Mouse (Mus musculus): ENCODE data around the gene Slc26a5.
A peak's percentile ranks its signal among the peaks of the same experiment; 100 is the strongest.

Gene Slc26a5

GRCm38 (mm10) chr5:21865346-21866107, at the start of gene Slc26a5:
Slc26a5 (minus strand) TSS chr5:21865604.
- peak; percentile 49 for DNase-seq (ENCODE audit: low spot score)

- DNase-seq (ENCODE audit: low spot score), result no peak
Measured at GRCm38 (mm10) chr5:21914776-21915175, 49.4 kb upstream of the Slc26a5 start.

GRCm38 (mm10) chr5:21912835-21913530, 47.6 kb upstream of the Slc26a5 start:
- no peak for DNase-seq (ENCODE audit: low spot score)

GRCm38 (mm10) chr5:21910726-21911125, 45.3 kb upstream of the Slc26a5 start:
- DNase-seq (ENCODE audit: low spot score), result no peak

- no peak for DNase-seq (ENCODE audit: low spot score)
Measured at GRCm38 (mm10) chr5:21909713-21910112, 44.3 kb upstream of the Slc26a5 start.

GRCm38 (mm10) chr5:21901411-21901810, 36.0 kb upstream of the Slc26a5 start:
- no peak for DNase-seq (ENCODE audit: low spot score)

GRCm38 (mm10) chr5:21900891-21901290, 35.5 kb upstream of the Slc26a5 start:
- DNase-seq (ENCODE audit: low spot score), result no peak

- no peak for DNase-seq (ENCODE audit: low spot score)
Measured at GRCm38 (mm10) chr5:21898875-21899274, 33.5 kb upstream of the Slc26a5 start.

- DNase-seq (ENCODE audit: low spot score), result no peak
Measured at GRCm38 (mm10) chr5:21896586-21896985, 31.2 kb upstream of the Slc26a5 start.

- no peak for DNase-seq (ENCODE audit: low spot score)
Measured at GRCm38 (mm10) chr5:21894168-21894567, 28.8 kb upstream of the Slc26a5 start.

- DNase-seq (ENCODE audit: low spot score), result no peak
Measured at GRCm38 (mm10) chr5:21866750-21867149, 1.3 kb upstream of the Slc26a5 start.

GRCm38 (mm10) chr5:21866311-21866712, 908 bp upstream of the Slc26a5 start:
- DNase-seq (ENCODE audit: low spot score), result peak; percentile 56

GRCm38 (mm10) chr5:21858653-21859052, 6.8 kb downstream of the Slc26a5 start:
- DNase-seq (ENCODE audit: low spot score), result no peak

- DNase-seq (ENCODE audit: low spot score), result no peak
Measured at GRCm38 (mm10) chr5:21851679-21852340, 13.6 kb downstream of the Slc26a5 start.

GRCm38 (mm10) chr5:21847438-21847837, 18.0 kb downstream of the Slc26a5 start:
- no peak for DNase-seq (ENCODE audit: low spot score)

GRCm38 (mm10) chr5:21846616-21847290, 18.7 kb downstream of the Slc26a5 start:
- DNase-seq (ENCODE audit: low spot score), result no peak

- DNase-seq (ENCODE audit: low spot score), result no peak
Measured at GRCm38 (mm10) chr5:21844676-21845075, 20.7 kb downstream of the Slc26a5 start.

- DNase-seq (ENCODE audit: low spot score), result no peak
Measured at GRCm38 (mm10) chr5:21831761-21832160, 33.6 kb downstream of the Slc26a5 start.

GRCm38 (mm10) chr5:21828855-21829254, 36.5 kb downstream of the Slc26a5 start:
- DNase-seq (ENCODE audit: low spot score), result no peak

- no peak for DNase-seq (ENCODE audit: low spot score)
Measured at GRCm38 (mm10) chr5:21827643-21828042, 37.8 kb downstream of the Slc26a5 start.

GRCm38 (mm10) chr5:21826370-21826769, 39.0 kb downstream of the Slc26a5 start:
- DNase-seq (ENCODE audit: low spot score), result no peak

GRCm38 (mm10) chr5:21813994-21814393, 51.4 kb downstream of the Slc26a5 start:
- peak; percentile 69 for DNase-seq (ENCODE audit: low spot score)
